Mouse (Mus musculus) liver, embryonic 16.5 days (tissue): ENCODE data around the gene Elp1. TPM values are rescaled to one million over a fixed set of nuclear protein-coding genes. Genes with fewer than 3 reads are reported as not detected.

Experiments used
- ATAC-seq: fragments of 200-750 bp; cut with Nextera tagmentation; 2 replicates; pipeline ENCODE4 v1.8.0; 2017; ENCODE audit warnings: low read depth, mild to moderate bottlenecking, moderate number of reproducible peaks, moderate library complexity
- H3K27ac ChIP-seq: fragments of 300-500 bp; sonication (generic); 2 replicates; pipeline ENCODE4 v1.5.1; 2014; ENCODE audit warnings: mild to moderate bottlenecking, low read length
- H3K27me3 ChIP-seq: fragments of 300-500 bp; sonication (generic); 2 replicates; pipeline ENCODE4 v1.6.1; 2014; ENCODE audit warnings: low read depth, low read length, mixed read lengths; ENCODE audit not compliant: control insufficient read depth, insufficient read depth
- H3K36me3 ChIP-seq: fragments of 300-500 bp; sonication (generic); 2 replicates; pipeline ENCODE4 v1.6.1; 2014; ENCODE audit warnings: mild to moderate bottlenecking; ENCODE audit not compliant: control insufficient read depth, insufficient read depth
- H3K4me1 ChIP-seq: fragments of 300-500 bp; sonication (generic); 2 replicates; pipeline ENCODE4 v1.6.1; 2014; ENCODE audit warnings: low read depth, low read length, mixed read lengths; ENCODE audit not compliant: control insufficient read depth
- H3K4me2 ChIP-seq: fragments of 300-500 bp; sonication (generic); 2 replicates; pipeline ENCODE4 v1.6.1; 2014; ENCODE audit warnings: low read depth, low read length, mixed read lengths
- H3K4me3 ChIP-seq: fragments of 300-500 bp; sonication (generic); 2 replicates; pipeline ENCODE4 v1.5.1; 2014; ENCODE audit warnings: low read depth, mild to moderate bottlenecking, low read length
- H3K9ac ChIP-seq: fragments of 300-500 bp; sonication (generic); 2 replicates; pipeline ENCODE4 v1.6.1; 2014; ENCODE audit warnings: low read depth, low read length
- H3K9me3 ChIP-seq: fragments of 300-500 bp; sonication (generic); replicated peaks from 2 replicates; pipeline ENCODE4 v1.6.1; 2016; ENCODE audit warnings: low read length; ENCODE audit not compliant: control insufficient read depth
- WGBS: fragments of 180-500 bp; shearing (Covaris S2); extraction: QIAGEN DNeasy Blood & Tissue Kit; methylation state at CpG from one replicate; pipeline ENCODE4 v1.1.7; 2014; ENCODE audit not compliant: insufficient replicate concordance; 5-methylcytosine and 5-hydroxymethylcytosine counted together
- polyA plus RNA-seq: library from polyadenylated mRNA; unstranded; fragments of >200 nt; fragmentation: Nextera tagmentation; extraction: Ambion mirVana; gene quantifications from 2 replicates; pipeline ENCODE4 v1.2.1, GENCODE M21; 2015

Gene Elp1
- polyA plus RNA-seq, 1 experiment from 2014 or later: 10.9 TPM

DNA sequence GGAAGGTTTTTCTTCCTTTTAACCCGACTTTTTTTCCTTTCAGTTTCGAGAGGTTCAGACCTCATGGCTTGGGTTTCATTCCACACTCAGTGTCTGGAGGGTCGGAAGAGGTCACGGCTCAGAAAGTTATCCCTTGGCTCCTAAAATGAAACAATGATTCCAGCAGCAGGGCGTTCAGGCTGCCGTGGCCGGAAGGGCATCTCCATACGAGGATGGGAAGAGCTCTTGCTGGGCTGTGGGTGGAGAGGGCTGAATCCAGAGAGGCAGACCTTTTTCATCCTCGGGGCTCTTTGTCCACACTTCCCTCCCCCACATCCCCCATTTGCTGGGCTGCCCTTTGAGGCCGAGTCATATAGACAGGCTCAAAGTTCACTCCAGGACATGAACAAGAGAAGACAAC lies 99.9 kb downstream of the Elp1 start:
- 33% methylated on average over 10 of the region's 10 CpGs for WGBS
- no peaks in the 10 kb centered on the region for H3K36me3 ChIP-seq

More for the DNA sequence above, 99.9 kb downstream of the Elp1 start:
- Histone ChIP-seq H3K4me1 (no peaks in the 10 kb centered on the region), H3K27ac (no peak overlapping the region), H3K27me3 (no peaks in the 10 kb centered on the region), H3K4me2 (no peak overlapping the region; the same call in 1 of the 2 replicates), H3K4me3 (no peak overlapping the region), H3K9ac (no peak overlapping the region), H3K9me3 (no peaks in the 10 kb centered on the region)
- ATAC-seq: no peak

Other genes with a start within 250 kb of the Elp1 start
- not detected in 2 replicates for gene Gm26657, start 62.3 kb downstream of the Elp1 start, polyA plus RNA-seq
- not detected in 2 replicates for gene Actl7b, start 60.9 kb downstream of the Elp1 start, polyA plus RNA-seq
- gene Actl7a, start 58.9 kb downstream of the Elp1 start, polyA plus RNA-seq: not detected in 2 replicates
- gene Fam206a, start within 50 bp of the Elp1 start, polyA plus RNA-seq: 3.5 and 4.2 TPM in 2 replicates
- 8.6 and 9.9 TPM in 2 replicates for gene Ctnnal1, start 62.9 kb upstream of the Elp1 start, polyA plus RNA-seq
- 2.3 and 2.4 TPM in 2 replicates for gene Tmem245, start 145.1 kb upstream of the Elp1 start, polyA plus RNA-seq
- gene Frrs1l, start 188.1 kb upstream of the Elp1 start, polyA plus RNA-seq: 0.04 TPM in 1 of 2 replicates, not detected in the other